Mouse (Mus musculus) CH12.LX (cell line): Measurements from ENCODE around the gene Otud7b. TPM values are rescaled to one million over a fixed set of nuclear protein-coding genes. Genes with fewer than 3 reads are reported as not detected.

Source experiments
- DNase-seq: peaks from one replicate; pipeline ENCODE4 v3.0.0-alpha.2; 2013; ENCODE audit errors: extremely low read depth
- H3K27ac ChIP-seq: 2 replicates; pipeline ENCODE4 v1.5.1; 2012; ENCODE audit warnings: low read depth, mild to moderate bottlenecking, control low read depth, moderate library complexity; ENCODE audit not compliant: insufficient read depth
- H3K27me3 ChIP-seq: replicated peaks from 2 replicates; pipeline ENCODE3; 2012; ENCODE audit warnings: inconsistent platforms
- H3K36me3 ChIP-seq, 2 experiments: replicated peaks in 1 of 2; 2 replicates each; pipeline versions ENCODE3 to v1.6.1; 2012; ENCODE audit warnings: inconsistent platforms in 1 of 2, low read length in 1 of 2, mild to moderate bottlenecking in 1 of 2, mixed read lengths in 1 of 2, moderate library complexity in 1 of 2; ENCODE audit not compliant: control insufficient read depth in 1 of 2, insufficient read depth in 1 of 2
- H3K4me1 ChIP-seq, 2 experiments: 2 replicates each; pipeline ENCODE4 v1.6.1; 2012; ENCODE audit warnings: inconsistent platforms in 1 of 2, moderate library complexity in 1 of 2; ENCODE audit not compliant: insufficient read depth in 2 of 2, control insufficient read depth in 1 of 2
- H3K4me2 ChIP-seq: 2 replicates; pipeline ENCODE4 v1.6.1; 2012; ENCODE audit warnings: low read depth, mild to moderate bottlenecking, control low read depth; ENCODE audit not compliant: poor library complexity, insufficient read depth, severe bottlenecking
- H3K4me3 ChIP-seq, 3 experiments: fragments of 150-350 bp in 1 of 3; sonication (generic) in 1 of 3; replicated peaks in 1 of 3; 2 replicates each; pipeline versions ENCODE3 to v1.5.1; 2011 to 2012; ENCODE audit warnings: low read depth in 2 of 3, low read length in 2 of 3, mild to moderate bottlenecking in 2 of 3, moderate library complexity in 2 of 3, control low read depth in 1 of 3, improper control_type of control experiment in 1 of 3, inconsistent platforms in 1 of 3, mixed read lengths in 1 of 3; ENCODE audit not compliant: poor library complexity in 1 of 3
- H3K79me2 ChIP-seq: replicated peaks from 2 replicates; pipeline ENCODE4 v1.6.1; 2012; ENCODE audit warnings: mild to moderate bottlenecking, moderate library complexity; ENCODE audit not compliant: control insufficient read depth, poor library complexity, insufficient read depth, severe bottlenecking; ENCODE audit errors: extremely low read depth
- H3K9ac ChIP-seq: 2 replicates; pipeline ENCODE4 v1.6.1; 2012; ENCODE audit warnings: low read depth, mild to moderate bottlenecking, control low read depth, moderate library complexity; ENCODE audit not compliant: insufficient read depth
- H3K9me3 ChIP-seq: replicated peaks from 2 replicates; pipeline ENCODE3; 2012; ENCODE audit warnings: low read length, inconsistent platforms, mixed read lengths
- CHD2 ChIP-seq: IDR thresholded peaks from 2 replicates; pipeline ENCODE4 v1.6.1; 2011; ENCODE audit warnings: low read length, improper control_type of control experiment
- CTCF ChIP-seq, 2 experiments: IDR thresholded peaks in 1 of 2; conservative IDR thresholded peaks in 1 of 2; 2 replicates each; pipeline ENCODE4 v1.5.1; 2011 to 2012; ENCODE audit warnings: low read depth in 2 of 2, low read length in 2 of 2, improper control_type of control experiment in 1 of 2, inconsistent platforms in 1 of 2, mild to moderate bottlenecking in 1 of 2, moderate library complexity in 1 of 2
- ELF1 ChIP-seq: IDR thresholded peaks from 2 replicates; pipeline ENCODE4 v1.6.1; 2014; ENCODE audit warnings: low read depth, mild to moderate bottlenecking, inconsistent platforms, low read length, improper control_type of control experiment
- GABPA ChIP-seq: IDR thresholded peaks from 2 replicates; pipeline ENCODE4 v1.6.1; 2012; ENCODE audit warnings: low read depth, low read length, improper control_type of control experiment, inconsistent platforms; ENCODE audit not compliant: insufficient replicate concordance
- KAT2A ChIP-seq: IDR thresholded peaks from 2 replicates; pipeline ENCODE4 v1.6.1; 2012; ENCODE audit warnings: low read length, improper control_type of control experiment, inconsistent platforms; ENCODE audit not compliant: insufficient replicate concordance
- MAFK ChIP-seq: IDR thresholded peaks from 2 replicates; pipeline ENCODE4 v1.6.1; 2011; ENCODE audit warnings: low read length, improper control_type of control experiment; ENCODE audit not compliant: insufficient replicate concordance
- MAZ ChIP-seq: IDR thresholded peaks from 2 replicates; pipeline ENCODE4 v1.6.1; 2012; ENCODE audit warnings: low read depth, mild to moderate bottlenecking, inconsistent platforms, low read length, improper control_type of control experiment, moderate library complexity
- MEF2A ChIP-seq: IDR thresholded peaks from 2 replicates; pipeline ENCODE4 v1.6.1; 2014; ENCODE audit warnings: low read depth, mild to moderate bottlenecking, inconsistent platforms, low read length, improper control_type of control experiment, borderline replicate concordance
- MXI1 ChIP-seq: IDR thresholded peaks from 2 replicates; pipeline ENCODE4 v1.6.1; 2011; ENCODE audit warnings: mild to moderate bottlenecking, low read depth, low read length, improper control_type of control experiment
- RAD21 ChIP-seq: IDR thresholded peaks from 2 replicates; pipeline ENCODE4 v1.6.1; 2011; ENCODE audit warnings: low read depth, mild to moderate bottlenecking, low read length, improper control_type of control experiment, moderate library complexity
- SIN3A ChIP-seq: IDR thresholded peaks from 2 replicates; pipeline ENCODE4 v1.6.1; 2012; ENCODE audit warnings: low read length, improper control_type of control experiment, inconsistent platforms
- SMC3 ChIP-seq: IDR thresholded peaks from 2 replicates; pipeline ENCODE4 v1.6.1; 2011; ENCODE audit warnings: low read depth, low read length, improper control_type of control experiment
- ZNF384 ChIP-seq: IDR thresholded peaks from 2 replicates; pipeline ENCODE4 v1.6.1; 2012; ENCODE audit warnings: low read depth, low read length, improper control_type of control experiment, inconsistent platforms
- dilution Hi-C: fragments of 300-500 bp; cut with MboI; formaldehyde crosslinking; loops from 2 replicates; pipeline ENCODE4 v1.14.3; 2020; ENCODE audit warnings: low sequenced_read_pairs; ENCODE audit not compliant: extremely low pct_unique_long_range_greater_than_20kb, extremely low pct_ligation_motif_present
- in situ Hi-C: fragments of 300-500 bp; cut with MboI; formaldehyde crosslinking; loops from 3 replicates; pipeline ENCODE4 v1.14.3; 2019; ENCODE audit warnings: low sequenced_read_pairs, low pct_ligation_motif_present, low pct_unique_long_range_greater_than_20kb, mixed read lengths
- polyA plus RNA-seq: library from polyadenylated mRNA; unstranded; fragments of >175 nt; gene quantifications from 2 replicates; pipeline ENCODE4 v1.2.1, GENCODE M21; 2012; ENCODE audit warnings: low read depth; ENCODE audit not compliant: insufficient read length
- total RNA-seq, 2 experiments: library from RNA; depleted of rRNA; stranded (reverse); fragments of 300-350 nt in 1 of 2; fragments of >200 nt in 1 of 2; gene quantifications; 2 replicates each; pipeline ENCODE4 v1.2.3; 2012 to 2014

Otud7b gene
- total and polyA plus RNA-seq, 3 experiments = 12.3 to 17.7 (median 14.9) TPM

GRCm38 (mm10) chr3:96064217-96064616, 40.1 kb upstream of the Otud7b start:
- Histone ChIP-seq H3K4me1 (peaks cover 5 to 50% of the 10 kb centered on the region in 2 experiments; a peak in 3 of 4 replicates), H3K4me3 (no peak overlapping the region), H3K9me3 (no peaks in the 10 kb centered on the region), H3K4me2 (no peak overlapping the region), H3K79me2 (no peaks in the 10 kb centered on the region), H3K36me3 (no peaks in the 10 kb centered on the region), H3K27ac (no peak overlapping the region), H3K27me3 (no peaks in the 10 kb centered on the region), H3K9ac (no peak overlapping the region)
- dilution Hi-C loops (no loop called here), in situ Hi-C loops (no loop called here)
- TF ChIP-seq SIN3A = no peak
- peak; percentile 78; the same call in 1 of the 2 replicates for TF ChIP-seq MAFK
- no peak for DNase-seq

- Histone ChIP-seq H3K27me3 (no peaks in the 10 kb centered on the region), H3K9me3 (no peaks in the 10 kb centered on the region), H3K27ac (no peak overlapping the region), H3K4me2 (no peak overlapping the region), H3K9ac (no peak overlapping the region), H3K4me1 (peaks cover 8 to 49% of the 10 kb centered on the region in 2 experiments; a peak in 3 of 4 replicates), H3K36me3 (no peaks in the 10 kb centered on the region), H3K79me2 (no peaks in the 10 kb centered on the region), H3K4me3 (no peak overlapping the region)
- DNase-seq = no peak
- in situ Hi-C loops (no loop called here), dilution Hi-C loops (no loop called here)
- TF ChIP-seq KAT2A = no peak
- no peak for TF ChIP-seq RAD21
- no peak for TF ChIP-seq MEF2A
- TF ChIP-seq ZNF384 = no peak
- TF ChIP-seq MAZ = no peak
- no peak for TF ChIP-seq ELF1
- TF ChIP-seq CHD2 = no peak
- no peak for TF ChIP-seq GABPA
- TF ChIP-seq MXI1 = no peak
These were observed 39.2 kb upstream of the Otud7b start for GRCm38 (mm10) chr3:96065147-96065546.

GRCm38 (mm10) chr3:96065754-96066375, 38.5 kb upstream of the Otud7b start:
- no peak overlapping the region for H3K9ac ChIP-seq
- H3K4me1 ChIP-seq = peaks cover 9 to 55% of the 10 kb centered on the region in 2 experiments; a peak in 3 of 4 replicates
- no peaks in the 10 kb centered on the region for H3K36me3 ChIP-seq
- in situ Hi-C loops (no loop called here), dilution Hi-C loops (no loop called here)
- no peak overlapping the region for H3K27ac ChIP-seq
- no peaks in the 10 kb centered on the region for H3K27me3 ChIP-seq
- no peak overlapping the region for H3K4me2 ChIP-seq
- peak; percentile 56 for TF ChIP-seq SMC3
- peak; percentile 68 for TF ChIP-seq RAD21
- TF ChIP-seq CTCF (conservative IDR thresholded peaks at IDR 0.05 in 1 of 2, IDR thresholded peaks at IDR 0.05 in 1 of 2; ENCODE audit: low read depth in 2 of 2, low read length in 2 of 2) = peak in 1 of 2 experiments; percentile 64; a peak in 2 of 4 replicates
- TF ChIP-seq GABPA = no peak
- TF ChIP-seq, all 38 proteins: peak for 3
- Histone ChIP-seq H3K79me2 (no peaks in the 10 kb centered on the region), H3K9me3 (no peaks in the 10 kb centered on the region), H3K4me3 (no peak overlapping the region)
- peak; percentile 41 for DNase-seq
